Mouse (Mus musculus): Measurements from ENCODE around the gene Dnmt3l.

GRCm38 (mm10) chr10:78049519-78050035, 7.8 kb downstream of the Dnmt3l start:
- TF ChIP-seq POLR2A (IDR thresholded peaks at IDR 0.05; ENCODE audit: control insufficient read depth, low read depth, low read length) (no peak), CTCF (IDR thresholded peaks at IDR 0.05; ENCODE audit: control insufficient read depth, insufficient read depth, insufficient replicate concordance, low read depth, low read length) (no peak)

All from testis, adult 2 months (tissue).